Mouse (Mus musculus) neutrophil, adult 5-6 weeks (primary cell): ENCODE measurements at regions not wholly inside any gene's neighbourhood (a gene's known extent, or its start where the extent isn't known, plus 50 kb on each side); places are given as distances from the start of the nearest gene placed in this dataset.

Source experiments
- ATAC-seq: fragments of 151-379, 151-347 bp; 2 replicates; pipeline ENCODE4 v1.8.0; 2017; ENCODE audit warnings: mild to moderate bottlenecking, moderate TSS enrichment; ENCODE audit not compliant: insufficient number of reproducible peaks, poor library complexity, low FRiP score, severe bottlenecking; ENCODE audit errors: extremely low read depth

GRCm38 (mm10) chr6:117323850-117324249 is 155.5 kb downstream of the Cxcl12 start:
- no peak for ATAC-seq

DNA sequence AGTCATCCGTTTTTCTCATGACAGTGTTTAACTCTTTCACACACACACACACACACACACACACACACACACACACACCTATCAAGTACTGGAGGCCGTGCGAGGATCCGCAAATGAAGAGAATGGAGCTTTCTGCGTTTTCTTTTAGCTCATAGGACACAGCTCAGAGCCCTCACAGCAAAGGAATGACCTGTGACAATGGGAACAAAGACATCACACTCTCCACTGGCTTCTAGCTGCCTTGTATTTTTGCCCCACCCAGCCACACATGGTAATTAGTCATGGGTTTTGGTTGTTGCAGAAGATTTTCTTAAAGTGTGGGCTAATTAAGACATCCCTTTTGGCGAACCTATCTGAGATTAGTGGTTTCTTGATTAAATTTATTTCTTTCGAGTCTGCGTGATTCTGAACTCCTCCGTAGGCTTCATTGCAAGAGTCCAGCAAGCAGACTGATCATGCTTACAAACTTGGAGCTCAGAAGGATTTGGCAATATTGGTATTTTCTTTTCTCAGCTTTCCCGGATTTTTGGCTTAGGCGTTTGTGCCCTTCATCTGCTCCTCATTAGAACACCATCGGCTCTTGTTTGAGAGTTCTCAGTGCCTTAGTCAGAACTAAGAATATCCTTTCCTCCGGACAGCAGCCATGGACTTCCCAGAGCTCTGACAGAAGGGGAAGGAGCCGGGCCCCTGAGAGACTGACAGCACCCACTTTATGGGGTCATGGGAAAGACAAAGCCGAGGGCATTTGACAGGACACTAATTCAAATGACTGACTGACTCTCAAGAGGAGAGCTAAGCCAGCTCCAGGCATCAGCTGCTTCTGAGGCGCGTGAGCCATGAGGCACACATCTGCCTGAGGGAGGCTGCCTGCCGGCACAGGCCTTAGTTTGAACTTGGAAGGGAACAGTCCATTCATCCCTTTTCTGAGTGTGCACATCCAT is 158.8 kb downstream of the Cxcl12 start:
- no peak for ATAC-seq

DNA sequence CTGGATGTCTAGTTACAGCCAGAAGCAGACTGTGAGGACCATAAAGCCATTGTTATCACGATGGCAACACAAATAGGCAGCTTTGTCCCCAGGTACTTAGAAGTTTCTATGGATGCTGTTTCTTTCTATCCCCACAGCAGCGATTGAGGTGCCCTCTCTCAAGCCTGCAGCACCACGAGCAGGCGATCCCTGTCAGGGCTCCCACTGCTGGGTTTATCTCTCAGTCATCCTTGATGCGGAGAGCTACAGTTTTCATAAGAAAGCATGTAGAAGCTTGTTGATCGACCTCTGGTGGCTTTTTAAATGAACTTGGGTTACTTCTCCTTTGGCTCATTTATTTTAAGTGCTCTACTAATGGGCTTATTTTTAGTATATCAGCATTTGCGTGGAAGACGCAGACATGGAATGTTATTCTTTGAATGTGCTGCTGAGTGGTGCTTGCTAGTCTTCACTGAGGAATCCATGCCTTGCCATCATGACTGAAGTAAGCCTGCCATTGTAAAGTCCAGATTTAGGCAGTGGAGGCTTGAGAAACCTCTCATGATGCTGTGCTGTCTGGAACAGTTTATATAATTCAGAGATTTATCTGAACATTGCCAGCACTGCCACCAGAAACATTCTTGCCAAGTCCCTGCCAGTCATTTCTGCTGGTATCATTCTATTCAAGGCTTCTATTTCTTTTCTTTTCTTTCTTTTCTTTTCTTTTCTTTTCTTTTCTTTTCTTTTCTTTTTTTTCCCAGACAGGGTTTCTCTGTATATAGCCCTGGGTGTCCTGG is 161.0 kb downstream of the Cxcl12 start:
- no peak for ATAC-seq

GRCm38 (mm10) chr6:117330198-117330597 is 161.9 kb downstream of the Cxcl12 start:
- ATAC-seq, result no peak

- no peak for ATAC-seq
Observed at GRCm38 (mm10) chr6:117330726-117331360, 162.5 kb downstream of the Cxcl12 start.

DNA sequence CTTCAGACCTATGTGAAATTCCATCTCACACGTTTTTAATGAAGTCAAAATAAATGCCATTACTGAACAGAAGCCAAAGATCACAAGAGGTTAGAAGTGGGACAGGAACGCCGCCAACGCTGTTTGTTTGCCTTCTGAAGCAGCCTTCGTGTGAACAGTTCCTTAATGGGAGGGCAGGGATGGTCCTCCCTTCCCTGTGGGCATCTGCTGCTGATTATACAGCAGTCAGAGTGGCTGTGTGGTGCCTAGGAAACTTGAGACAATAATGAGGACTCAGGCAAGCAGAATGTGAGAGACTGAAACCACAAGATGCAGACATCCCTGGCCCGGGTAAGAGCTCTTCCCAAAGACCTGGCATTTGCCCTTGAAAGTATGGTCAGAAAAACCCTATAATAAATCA is 164.3 kb downstream of the Cxcl12 start:
- no peak for ATAC-seq

GRCm38 (mm10) chr6:117342123-117342522 is 173.8 kb downstream of the Cxcl12 start:
- no peak for ATAC-seq

DNA sequence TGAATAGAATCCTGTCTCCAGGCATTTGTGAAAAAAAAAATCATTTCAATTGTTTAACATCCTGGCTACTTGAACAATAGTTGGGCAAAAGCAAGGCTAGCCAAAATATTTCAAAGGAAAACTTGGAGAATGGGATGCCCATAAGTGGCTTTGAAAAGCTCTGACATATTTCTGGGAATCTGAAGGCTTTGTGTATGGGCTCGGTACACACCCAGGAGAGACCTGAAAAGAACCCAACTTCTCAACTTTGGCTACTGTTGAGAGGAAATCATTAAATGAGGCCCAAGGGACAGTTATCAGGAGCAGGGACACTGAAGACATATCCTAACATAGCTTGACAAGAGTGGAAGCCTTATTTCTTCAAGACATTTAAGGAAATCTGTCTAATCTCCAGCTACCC is 179.0 kb downstream of the Cxcl12 start:
- no peak for ATAC-seq

GRCm38 (mm10) chr6:117351846-117352245 is 183.5 kb downstream of the Cxcl12 start:
- no peak for ATAC-seq

DNA sequence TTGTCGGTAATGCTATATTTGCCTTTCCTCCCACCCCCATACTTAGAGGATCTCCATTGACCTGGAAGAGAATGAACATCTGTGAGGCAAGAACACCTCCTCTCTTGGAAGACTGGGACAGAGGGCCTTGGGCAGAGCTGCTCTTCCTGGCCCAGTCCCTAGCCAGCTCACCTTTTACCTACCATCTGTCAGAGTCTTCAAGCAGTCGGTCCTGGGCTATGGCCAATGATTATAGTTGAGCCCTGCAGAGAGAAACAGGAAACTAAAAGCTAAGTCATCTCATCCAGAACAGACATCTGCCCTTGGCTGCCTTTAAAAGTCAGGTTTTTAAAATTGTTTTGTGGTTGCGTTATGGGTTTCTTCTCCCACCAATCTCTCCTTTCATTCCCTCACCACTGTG is 184.8 kb downstream of the Cxcl12 start:
- ATAC-seq, result no peak

- no peak for ATAC-seq
Observed at GRCm38 (mm10) chr6:117356101-117356500, 187.8 kb downstream of the Cxcl12 start.

DNA sequence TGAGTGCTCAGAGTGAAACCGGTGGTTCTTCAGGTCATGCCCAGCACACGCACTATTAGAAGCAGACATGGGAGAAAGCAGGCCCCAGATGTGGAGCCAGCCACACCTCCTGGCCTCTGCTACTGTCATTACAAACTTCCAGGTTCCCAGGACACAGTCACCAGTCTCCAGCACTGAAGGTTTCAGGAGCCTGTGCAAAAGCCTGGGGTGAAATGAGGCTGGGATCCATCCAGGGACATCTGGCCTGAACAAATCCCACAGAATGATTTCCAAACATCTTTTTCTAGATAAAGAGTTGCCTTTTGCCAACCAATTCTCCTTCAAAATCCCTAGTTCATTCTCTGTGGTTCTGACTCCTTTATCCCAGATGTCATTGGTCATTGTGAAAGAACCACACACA is 191.1 kb downstream of the Cxcl12 start:
- no peak for ATAC-seq

- ATAC-seq, result no peak
Observed at GRCm38 (mm10) chr6:117366563-117366962, 198.2 kb downstream of the Cxcl12 start.

DNA sequence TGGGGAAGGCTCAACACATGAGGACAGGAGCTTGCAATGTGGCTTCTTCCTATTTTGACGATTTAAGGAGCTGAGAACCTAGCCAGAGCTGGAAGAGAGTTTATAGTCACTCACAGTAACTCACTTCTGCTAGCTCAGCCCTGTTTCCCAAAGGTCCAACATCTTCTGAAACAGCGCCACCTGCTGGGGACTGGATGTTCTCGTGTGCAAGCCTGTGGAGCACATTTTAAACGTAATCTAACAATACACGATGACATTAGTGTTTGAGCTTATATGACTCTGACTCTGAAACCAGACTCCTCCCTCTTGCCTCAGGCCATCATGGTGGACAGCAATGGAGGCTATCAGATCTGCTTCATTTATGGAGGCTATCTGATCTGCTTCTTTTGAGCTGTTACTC is 207.7 kb downstream of the Cxcl12 start:
- no peak for ATAC-seq

DNA sequence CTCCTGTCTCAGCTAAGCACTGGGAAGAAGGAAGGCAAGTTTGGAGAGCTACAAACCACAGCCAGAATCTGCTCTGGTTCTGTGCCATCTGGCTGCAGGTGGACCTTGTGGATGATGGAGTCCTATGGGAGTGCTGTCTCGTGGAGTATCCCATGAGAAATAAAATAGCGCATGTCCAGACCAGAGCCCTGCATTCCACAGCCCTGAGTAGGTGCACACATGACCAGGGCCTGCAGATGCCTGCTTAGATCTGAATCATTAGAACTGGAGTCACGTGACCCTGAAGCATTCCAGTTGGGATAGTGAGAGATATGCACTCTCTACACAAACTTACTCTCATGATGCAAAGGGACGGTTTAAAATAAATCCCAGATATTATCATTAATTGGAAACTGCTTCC is 211.6 kb downstream of the Cxcl12 start:
- no peak for ATAC-seq

DNA sequence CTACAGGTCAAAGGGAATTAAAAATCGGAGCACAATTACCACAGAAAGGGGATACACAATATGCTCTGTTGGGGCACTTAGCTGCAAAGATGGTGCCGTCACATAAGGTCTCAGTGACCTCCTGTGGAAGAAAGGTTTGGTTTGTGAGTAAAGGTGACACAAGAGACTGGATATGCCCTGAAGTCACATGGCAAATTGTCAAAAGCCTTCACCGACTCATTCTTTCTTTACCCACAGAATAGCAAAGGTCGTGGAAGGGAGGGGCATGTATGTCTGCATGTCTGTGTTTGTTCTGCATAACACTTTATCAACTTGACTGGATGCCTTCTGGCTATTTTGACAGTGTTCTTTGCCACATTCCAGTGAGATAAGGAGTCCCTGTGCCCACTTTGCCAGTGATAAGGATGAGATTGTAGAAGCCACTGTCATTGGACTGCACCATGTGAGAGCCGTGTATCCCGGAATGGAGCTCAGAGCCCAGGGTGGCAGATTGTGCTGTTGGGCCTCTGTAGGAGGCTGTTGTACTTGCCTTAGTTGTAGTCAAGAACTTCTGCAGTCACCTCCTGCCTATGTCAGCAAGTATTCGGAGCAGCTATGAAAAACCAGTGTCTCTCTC is 222.0 kb downstream of the Cxcl12 start:
- ATAC-seq, result no peak

GRCm38 (mm10) chr6:117393480-117393879 is 225.1 kb downstream of the Cxcl12 start:
- ATAC-seq, result no peak

- no peak for ATAC-seq
Observed at GRCm38 (mm10) chr6:117405589-117406311, 237.4 kb downstream of the Cxcl12 start.

GRCm38 (mm10) chr6:117406312-117406595 is 237.9 kb downstream of the Cxcl12 start:
- ATAC-seq, result no peak
